In the genomic region with DNA sequence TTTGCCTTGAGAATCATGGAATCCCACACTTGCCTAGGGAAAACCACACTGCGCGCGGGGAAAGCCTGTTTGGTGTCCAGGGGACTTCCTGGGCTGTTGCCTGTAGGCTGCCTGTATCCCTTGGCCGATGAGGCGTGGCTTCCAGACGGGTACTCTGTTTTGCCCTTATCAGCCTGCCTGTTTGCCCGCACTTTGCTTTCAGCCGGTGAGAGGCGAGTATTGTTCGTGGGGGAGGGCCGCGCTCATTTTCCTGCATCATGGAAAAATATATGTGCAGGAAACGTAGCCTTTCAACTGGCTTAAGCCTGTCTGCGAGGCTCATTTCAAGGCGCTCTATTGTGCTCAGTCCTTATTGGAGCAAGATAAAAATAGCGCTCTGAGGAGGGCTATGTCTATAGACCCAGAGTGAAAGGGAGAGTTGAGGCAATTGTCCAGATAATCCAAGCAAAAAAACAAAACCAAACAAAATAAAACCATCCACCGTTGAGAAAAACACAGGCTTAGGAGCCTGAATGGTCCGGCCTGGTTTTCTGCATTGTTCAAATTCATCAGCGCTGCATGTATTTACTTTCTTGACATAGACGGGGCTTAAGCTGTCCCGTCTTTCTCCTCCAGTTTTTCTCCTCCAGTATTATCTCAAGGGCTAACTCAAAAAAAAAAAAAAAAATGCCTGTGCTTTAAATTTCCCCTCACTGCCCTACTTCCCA, we compare ENCODE assay signal across 9 mouse cellular contexts.
DNase-seq lines count a peak whose midpoint lies in the region; ATAC-seq and TF ChIP-seq lines count a peak whose summit lies in the region.
"Had no signal": no experiment of that assay in that cellular context is flagged by ENCODE, and none has a peak within 500 bp of the region (broad histone marks: within the 10 kb centered on the region; RNA-seq: fewer than 3 reads in every experiment).

No protein-coding gene starts in this region.

- 37% methylated on average over 21 of the region's 21 CpGs for WGBS in heart, embryonic 12.5 days
- WGBS in heart, adult 2 months = 26% methylated on average over 21 of the region's 21 CpGs
- WGBS in liver, embryonic 12.5 days (ENCODE audit: insufficient replicate concordance) = 56% methylated on average over 21 of the region's 21 CpGs
- 55% methylated on average over 21 of the region's 21 CpGs for WGBS in neural tube, embryonic 15.5 days

- intact Hi-C loops in heart, adult 2 months (cut with DNase I) = no loop called here

- H3K9me3 ChIP-seq in heart, embryonic 12.5 days (replicated peaks) = no peaks in the 10 kb centered on the region
- no peaks in the 10 kb centered on the region for H3K9me3 ChIP-seq in liver, embryonic 12.5 days (replicated peaks)
- H3K9me3 ChIP-seq in neural tube, embryonic 15.5 days (replicated peaks) = no peaks in the 10 kb centered on the region

- no peaks in the 10 kb centered on the region for H3K27me3 ChIP-seq in heart, embryonic 12.5 days (replicated peaks)
- no peaks in the 10 kb centered on the region for H3K27me3 ChIP-seq in heart, adult 2 months (ENCODE audit: control insufficient read depth, insufficient read depth, low read length)
- H3K27me3 ChIP-seq in liver, embryonic 12.5 days (replicated peaks) = no peaks in the 10 kb centered on the region
- no peaks in the 10 kb centered on the region for H3K27me3 ChIP-seq in neural tube, embryonic 15.5 days (replicated peaks)

- H3K9ac ChIP-seq in heart, embryonic 12.5 days = no peak overlapping the region
- no peak overlapping the region for H3K9ac ChIP-seq in heart, adult 2 months (ENCODE audit: low read depth, low read length)
- no peak overlapping the region for H3K9ac ChIP-seq in liver, embryonic 12.5 days
- no peak overlapping the region for H3K9ac ChIP-seq in neural tube, embryonic 15.5 days (replicated peaks)

- no peak for TF ChIP-seq CTCF in heart, adult 2 months (IDR thresholded peaks at IDR 0.05)

- no peak for TF ChIP-seq POLR2A in heart, adult 2 months (IDR thresholded peaks at IDR 0.05; ENCODE audit: insufficient read depth, low read depth, low read length)

- no peak for DNase-seq in heart, adult 2 months
- DNase-seq in heart, postnatal 4 days = peak; percentile 15
- no peak for DNase-seq in spleen, adult 12 weeks (ENCODE audit: low spot score)
- no peak for DNase-seq in left cerebral cortex, adult 11 months (ENCODE audit: low spot score)
- DNase-seq in thymus, postnatal 0 days (ENCODE audit: low spot score) = no peak
- DNase-seq: cerebellum, adult 8-10 months had no signal

- H3K4me2 ChIP-seq in heart, embryonic 12.5 days = peak overlapping the region; percentile 59
- H3K4me2 ChIP-seq in liver, embryonic 12.5 days = 0 out of 2 replicates have a peak overlapping the region, but pooled peaks have one; percentile 1
- peak overlapping the region; percentile 34 for H3K4me2 ChIP-seq in neural tube, embryonic 15.5 days

- H3K36me3 ChIP-seq in heart, embryonic 12.5 days = no peaks in the 10 kb centered on the region
- no peaks in the 10 kb centered on the region for H3K36me3 ChIP-seq in heart, adult 2 months (ENCODE audit: control insufficient read depth, insufficient read depth, low read length)
- H3K36me3 ChIP-seq in liver, embryonic 12.5 days = no peaks in the 10 kb centered on the region
- no peaks in the 10 kb centered on the region for H3K36me3 ChIP-seq in neural tube, embryonic 15.5 days

- peak; percentile 87 for ATAC-seq in heart, embryonic 12.5 days (ENCODE audit: insufficient number of reproducible peaks, low FRiP score)
- peak; percentile 40 for ATAC-seq in liver, embryonic 12.5 days
- no peak for ATAC-seq in neural tube, embryonic 15.5 days (ENCODE audit: low FRiP score)

- H3K27ac ChIP-seq in heart, embryonic 12.5 days (ENCODE audit: poor library complexity, severe bottlenecking) = peak overlapping the region; percentile 31; the same call in 1 of the 2 replicates
- H3K27ac ChIP-seq in heart, adult 2 months = no peak overlapping the region
- H3K27ac ChIP-seq in liver, embryonic 12.5 days = no peak overlapping the region
- H3K27ac ChIP-seq in neural tube, embryonic 15.5 days (replicated peaks) = no peak overlapping the region

- peak overlapping the region; percentile 27 for H3K4me3 ChIP-seq in heart, embryonic 12.5 days
- no peak overlapping the region for H3K4me3 ChIP-seq in heart, adult 2 months
- no peak overlapping the region for H3K4me3 ChIP-seq in liver, embryonic 12.5 days
- no peak overlapping the region for H3K4me3 ChIP-seq in neural tube, embryonic 15.5 days (replicated peaks)

- no peak for TF ChIP-seq EP300 in heart, adult 2 months (IDR thresholded peaks at IDR 0.05; ENCODE audit: insufficient read depth, low read depth, low read length)

- H3K79me2 ChIP-seq in heart, adult 2 months (replicated peaks; ENCODE audit: control insufficient read depth, insufficient read depth, low read length) = no peaks in the 10 kb centered on the region

- peaks cover 23% of the 10 kb centered on the region for H3K4me1 ChIP-seq in heart, embryonic 12.5 days (replicated peaks)
- no peaks in the 10 kb centered on the region for H3K4me1 ChIP-seq in heart, adult 2 months (ENCODE audit: control insufficient read depth, insufficient read depth, low read length)
- no peaks in the 10 kb centered on the region for H3K4me1 ChIP-seq in liver, embryonic 12.5 days
- H3K4me1 ChIP-seq in neural tube, embryonic 15.5 days = peaks cover 5% of the 10 kb centered on the region; the same call in 1 of the 2 replicates

Comparison
In these comparisons a context has a peak if more than half of its experiments do, and no peak if none do; other contexts are left out.
1. H3K4me2 ChIP-seq: peak in every context shown above with its lines; median percentile 59 in heart, embryonic 12.5 days; 34 in neural tube, embryonic 15.5 days; 1 in liver, embryonic 12.5 days.